Mouse (Mus musculus) stomach, embryonic 16.5 days (tissue): ENCODE measurements around the gene Specc1l. TPM values are rescaled to one million over a fixed set of nuclear protein-coding genes. Genes with fewer than 3 reads are reported as not detected.

Experiments
- ATAC-seq: fragments of 200-750 bp; cut with Nextera tagmentation; 2 replicates; pipeline ENCODE4 v1.8.0; 2017; ENCODE audit warnings: moderate number of reproducible peaks, moderate TSS enrichment; ENCODE audit not compliant: insufficient read depth, low FRiP score
- H3K27ac ChIP-seq: fragments of 300-500 bp; sonication (generic); 2 replicates; pipeline ENCODE4 v1.5.1; 2014; ENCODE audit warnings: low read length
- H3K27me3 ChIP-seq: fragments of 300-500 bp; sonication (generic); 2 replicates; pipeline ENCODE4 v1.6.1; 2014; ENCODE audit warnings: low read length, control low read depth, mixed read lengths; ENCODE audit not compliant: control insufficient read depth, insufficient read depth
- H3K36me3 ChIP-seq: fragments of 300-500 bp; sonication (generic); 2 replicates; pipeline ENCODE4 v1.6.1; 2014; ENCODE audit warnings: low read length; ENCODE audit not compliant: control insufficient read depth, insufficient read depth
- H3K4me1 ChIP-seq: fragments of 300-500 bp; sonication (generic); 2 replicates; pipeline ENCODE4 v1.6.1; 2014; ENCODE audit warnings: low read length, control low read depth, mixed read lengths; ENCODE audit not compliant: control insufficient read depth, insufficient read depth
- H3K4me2 ChIP-seq: fragments of 300-500 bp; sonication (generic); 2 replicates; pipeline ENCODE4 v1.6.1; 2014; ENCODE audit warnings: low read depth, low read length, mixed read lengths
- H3K4me3 ChIP-seq: fragments of 300-500 bp; sonication (generic); replicated peaks from 2 replicates; pipeline ENCODE4 v1.5.1; 2014; ENCODE audit warnings: mild to moderate bottlenecking, low read length
- H3K9ac ChIP-seq: fragments of 300-500 bp; sonication (generic); 2 replicates; pipeline ENCODE4 v1.6.1; 2014; ENCODE audit warnings: low read length
- H3K9me3 ChIP-seq: fragments of 300-500 bp; sonication (generic); replicated peaks from 2 replicates; pipeline ENCODE4 v1.6.1; 2016; ENCODE audit warnings: low read length, control low read depth; ENCODE audit not compliant: control insufficient read depth
- WGBS: fragments of 180-500 bp; shearing (Covaris S2); extraction: QIAGEN DNeasy Blood & Tissue Kit; methylation state at CpG from one replicate; pipeline ENCODE4 v1.1.7; 2014; 5-methylcytosine and 5-hydroxymethylcytosine counted together
- polyA plus RNA-seq: library from polyadenylated mRNA; unstranded; fragments of >200 nt; fragmentation: Nextera tagmentation; extraction: Ambion mirVana; gene quantifications from 2 replicates; pipeline ENCODE4 v1.2.1, GENCODE M21; 2015

Specc1l gene
- polyA plus RNA-seq, 1 experiment from 2014 or later = 29.5 TPM

DNA sequence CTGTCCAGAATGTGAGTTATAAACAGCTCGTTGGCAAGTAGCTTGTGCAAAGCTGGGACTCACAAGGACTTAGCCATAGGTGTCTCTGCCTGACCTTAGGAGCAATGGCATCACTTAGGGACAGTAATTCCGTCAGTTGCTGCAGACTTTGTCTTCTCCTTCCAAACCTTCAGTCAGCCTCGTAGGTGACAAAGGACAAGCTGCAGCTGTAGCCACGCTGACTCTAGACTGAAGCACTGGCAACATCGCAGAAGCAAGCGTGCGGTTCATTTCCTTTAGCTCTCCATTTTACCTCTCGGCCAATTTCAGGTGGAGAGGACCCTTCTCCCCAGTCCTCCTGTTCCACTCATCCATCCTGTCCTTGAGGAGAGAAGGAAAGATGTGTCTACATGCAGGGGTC is 112.1 kb downstream of the Specc1l start:
- WGBS = 82% methylated on average over 8 of the region's 8 CpGs
- no peak overlapping the region for H3K27ac ChIP-seq
- H3K4me2 ChIP-seq = no peak overlapping the region
- no peak for ATAC-seq
- H3K9ac ChIP-seq = no peak overlapping the region
- peaks cover 3% of the 10 kb centered on the region; the same call in 1 of the 2 replicates for H3K27me3 ChIP-seq
- H3K36me3 ChIP-seq = no peaks in the 10 kb centered on the region
- no peaks in the 10 kb centered on the region for H3K9me3 ChIP-seq
- H3K4me1 ChIP-seq = no peaks in the 10 kb centered on the region
- no peak overlapping the region for H3K4me3 ChIP-seq

DNA sequence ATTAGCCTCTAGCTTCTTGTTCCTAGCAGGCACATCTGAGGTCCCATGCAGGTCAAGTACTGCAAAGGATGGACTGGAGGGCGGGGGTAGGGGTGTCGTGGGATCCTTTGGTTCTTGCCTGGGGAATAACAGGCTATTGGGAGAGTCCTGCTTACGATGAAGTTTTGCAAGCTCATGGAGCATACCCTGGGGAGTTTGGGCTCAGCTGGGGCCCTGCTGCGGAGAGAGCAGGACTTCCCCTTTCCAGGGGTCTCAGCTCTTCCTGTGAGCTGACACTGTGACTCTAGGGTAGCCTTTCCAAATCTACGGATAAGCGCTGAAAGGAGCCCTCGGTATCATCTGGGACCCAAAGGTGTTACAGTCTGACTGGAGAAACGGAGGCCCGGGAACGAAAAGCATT is 112.5 kb downstream of the Specc1l start:
- Histone ChIP-seq H3K9ac (no peak overlapping the region), H3K4me2 (no peak overlapping the region), H3K9me3 (no peaks in the 10 kb centered on the region), H3K4me1 (no peaks in the 10 kb centered on the region), H3K4me3 (no peak overlapping the region), H3K36me3 (no peaks in the 10 kb centered on the region), H3K27me3 (0 out of 2 replicates have a peak, but pooled peaks cover under 1% of the 10 kb centered on the region), H3K27ac (no peak overlapping the region)
- ATAC-seq = no peak
- WGBS = 71% methylated on average over 10 of the region's 10 CpGs

DNA sequence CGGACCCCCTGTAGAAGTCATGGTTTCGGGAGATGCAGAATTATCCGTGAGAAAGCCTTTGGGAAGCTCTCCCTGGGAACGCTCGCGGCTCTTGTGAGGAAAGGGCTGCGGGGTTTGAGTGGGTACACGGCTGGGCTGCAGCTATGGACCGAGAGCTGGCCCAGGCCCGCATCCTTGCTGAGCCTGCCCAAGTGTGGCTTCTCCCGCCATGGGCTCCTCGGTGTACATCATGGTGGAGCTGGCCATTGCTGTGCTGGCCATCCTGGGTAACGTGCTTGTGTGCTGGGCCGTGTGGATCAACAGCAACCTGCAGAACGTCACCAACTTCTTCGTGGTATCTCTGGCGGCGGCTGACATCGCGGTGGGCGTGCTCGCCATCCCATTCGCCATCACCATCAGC is 113.9 kb downstream of the Specc1l start:
- ATAC-seq = no peak
- no peaks in the 10 kb centered on the region for H3K36me3 ChIP-seq
- no peaks in the 10 kb centered on the region for H3K9me3 ChIP-seq
- no peak overlapping the region for H3K4me2 ChIP-seq
- 95% methylated on average over 23 of the region's 23 CpGs for WGBS
- H3K9ac ChIP-seq = no peak overlapping the region
- no peak overlapping the region for H3K4me3 ChIP-seq
- H3K27ac ChIP-seq = no peak overlapping the region
- H3K27me3 ChIP-seq = no peaks in the 10 kb centered on the region
- no peaks in the 10 kb centered on the region for H3K4me1 ChIP-seq

DNA sequence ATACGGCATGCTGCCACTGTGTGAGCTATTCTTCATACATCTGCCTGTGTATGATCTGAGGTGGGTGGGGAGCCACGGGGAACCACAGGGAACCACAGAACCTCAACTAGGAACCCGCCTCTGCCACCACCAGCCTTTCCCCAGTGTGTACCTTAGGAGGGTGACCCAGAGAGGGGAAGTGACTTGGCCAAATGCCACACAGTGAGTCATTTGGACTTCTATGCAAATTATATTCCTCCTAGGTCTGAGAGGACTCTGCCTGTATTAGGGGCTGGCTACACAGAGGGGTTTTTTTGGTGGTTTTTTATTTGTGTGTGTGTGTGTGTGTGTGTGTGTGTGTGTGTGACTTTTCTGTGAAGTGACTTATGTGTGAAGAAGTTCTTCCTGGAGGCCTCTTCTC is 114.7 kb downstream of the Specc1l start:
- H3K36me3 ChIP-seq = no peaks in the 10 kb centered on the region
- ATAC-seq = peak; percentile 52; the same call in 1 of the 2 replicates
- no peak overlapping the region for H3K4me2 ChIP-seq
- H3K9me3 ChIP-seq = no peaks in the 10 kb centered on the region
- no peak overlapping the region for H3K9ac ChIP-seq
- no peaks in the 10 kb centered on the region for H3K4me1 ChIP-seq
- H3K27ac ChIP-seq = no peak overlapping the region
- H3K4me3 ChIP-seq = no peak overlapping the region
- no peaks in the 10 kb centered on the region for H3K27me3 ChIP-seq
- WGBS = 69% methylated on average over 3 of the region's 3 CpGs

DNA sequence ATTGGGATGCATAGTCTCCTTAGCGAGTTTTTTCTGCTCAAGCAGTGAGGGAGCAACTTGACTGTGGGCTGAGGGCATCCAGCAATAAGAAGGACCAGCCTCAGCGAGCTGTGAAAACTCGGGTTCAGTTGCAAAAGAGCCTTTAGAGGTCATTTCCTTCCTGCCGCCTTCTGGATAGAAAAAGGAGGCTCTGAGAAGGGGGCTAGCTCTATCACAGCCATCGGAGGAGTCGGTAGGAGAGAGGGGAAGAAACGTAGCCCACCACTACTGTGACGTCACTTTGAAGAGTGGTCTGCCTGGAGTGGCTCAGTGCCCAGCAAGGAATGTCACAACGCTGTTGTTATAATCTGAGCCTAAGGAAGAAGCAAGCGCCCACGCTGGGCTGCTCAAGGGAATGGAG is 115.2 kb downstream of the Specc1l start:
- no peak overlapping the region for H3K4me3 ChIP-seq
- H3K27me3 ChIP-seq = no peaks in the 10 kb centered on the region
- H3K27ac ChIP-seq = no peak overlapping the region
- no peaks in the 10 kb centered on the region for H3K9me3 ChIP-seq
- H3K9ac ChIP-seq = no peak overlapping the region
- H3K4me1 ChIP-seq = no peaks in the 10 kb centered on the region
- 61% methylated on average over 11 of the region's 11 CpGs for WGBS
- H3K4me2 ChIP-seq = no peak overlapping the region
- no peaks in the 10 kb centered on the region for H3K36me3 ChIP-seq
- ATAC-seq = no peak

DNA sequence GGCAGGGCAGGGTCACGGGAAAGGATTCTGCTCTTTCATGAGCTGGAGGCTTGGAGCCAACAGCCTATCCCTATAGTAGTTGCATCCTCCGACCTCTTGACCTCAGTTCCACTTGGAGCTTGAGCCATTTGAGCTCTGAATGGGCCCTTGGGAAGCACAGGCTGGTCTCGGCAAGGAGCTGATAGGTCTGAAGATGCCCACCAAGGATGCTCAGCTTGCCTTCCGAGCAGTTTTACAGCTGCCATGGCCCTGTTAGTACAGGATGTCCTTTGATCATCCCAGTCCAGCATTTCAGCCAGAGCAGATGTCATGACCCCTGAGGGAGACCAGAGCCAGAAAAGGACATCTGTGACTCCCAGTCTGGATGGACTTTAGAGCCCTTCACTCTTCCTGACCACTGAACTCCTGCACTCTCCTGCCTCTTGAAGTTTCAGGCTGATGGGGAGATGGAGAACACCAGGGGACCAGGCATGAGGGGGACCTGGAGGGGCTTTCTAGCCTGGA is 116.4 kb downstream of the Specc1l start:
- no peak overlapping the region for H3K4me3 ChIP-seq
- WGBS = 53% methylated on average over 4 of the region's 4 CpGs
- no peaks in the 10 kb centered on the region for H3K4me1 ChIP-seq
- no peaks in the 10 kb centered on the region for H3K36me3 ChIP-seq
- no peak for ATAC-seq
- H3K27ac ChIP-seq = no peak overlapping the region
- H3K9me3 ChIP-seq = no peaks in the 10 kb centered on the region
- no peak overlapping the region for H3K9ac ChIP-seq
- no peak overlapping the region for H3K4me2 ChIP-seq
- no peaks in the 10 kb centered on the region for H3K27me3 ChIP-seq

DNA sequence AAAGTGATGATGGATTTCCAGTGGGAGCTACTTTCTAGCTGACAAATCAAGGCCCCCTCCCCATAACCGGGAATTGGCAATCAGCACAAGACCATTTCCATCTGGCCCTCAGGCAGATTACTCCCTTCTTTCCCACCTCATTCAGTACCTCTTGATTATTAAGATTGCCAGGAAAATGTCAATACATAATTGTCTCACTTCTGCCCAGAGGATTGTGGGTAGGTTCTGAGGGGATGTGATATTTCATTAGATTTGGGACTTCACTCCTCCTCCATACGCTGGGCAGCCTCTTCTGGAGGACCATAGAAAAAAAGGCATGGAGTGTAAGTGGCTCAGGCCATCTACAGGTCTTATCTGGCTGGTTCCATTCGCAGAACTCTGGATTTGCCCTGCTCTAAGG is 120.4 kb downstream of the Specc1l start:
- no peak overlapping the region for H3K4me2 ChIP-seq
- H3K36me3 ChIP-seq = no peaks in the 10 kb centered on the region
- ATAC-seq = no peak
- no peak overlapping the region for H3K27ac ChIP-seq
- H3K4me1 ChIP-seq = no peaks in the 10 kb centered on the region
- no peak overlapping the region for H3K4me3 ChIP-seq
- no peaks in the 10 kb centered on the region for H3K9me3 ChIP-seq
- H3K27me3 ChIP-seq = no peaks in the 10 kb centered on the region
- H3K9ac ChIP-seq = no peak overlapping the region
- 68% methylated on average over 3 of the region's 3 CpGs for WGBS

DNA sequence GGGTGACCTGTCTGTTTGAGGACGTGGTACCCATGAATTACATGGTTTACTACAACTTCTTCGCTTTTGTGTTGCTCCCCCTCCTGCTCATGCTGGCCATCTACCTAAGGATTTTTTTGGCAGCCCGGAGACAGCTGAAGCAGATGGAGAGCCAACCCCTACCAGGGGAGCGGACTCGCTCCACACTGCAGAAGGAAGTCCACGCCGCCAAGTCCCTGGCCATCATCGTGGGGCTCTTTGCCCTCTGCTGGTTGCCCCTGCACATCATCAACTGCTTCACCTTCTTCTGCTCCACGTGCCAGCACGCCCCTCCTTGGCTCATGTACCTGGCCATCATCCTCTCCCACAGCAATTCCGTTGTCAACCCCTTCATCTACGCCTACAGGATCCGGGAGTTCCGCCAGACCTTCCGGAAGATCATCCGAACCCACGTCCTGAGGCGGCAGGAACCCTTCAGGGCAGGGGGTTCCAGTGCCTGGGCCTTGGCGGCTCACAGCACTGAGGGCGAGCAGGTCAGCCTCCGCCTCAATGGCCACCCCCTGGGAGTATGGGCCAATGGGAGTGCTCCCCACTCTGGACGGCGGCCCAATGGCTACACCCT is 121.4 kb downstream of the Specc1l start:
- no peaks in the 10 kb centered on the region for H3K27me3 ChIP-seq
- 88% methylated on average over 23 of the region's 23 CpGs for WGBS
- no peak overlapping the region for H3K27ac ChIP-seq
- no peak overlapping the region for H3K4me3 ChIP-seq
- H3K9me3 ChIP-seq = no peaks in the 10 kb centered on the region
- H3K9ac ChIP-seq = no peak overlapping the region
- H3K4me2 ChIP-seq = no peak overlapping the region
- H3K36me3 ChIP-seq = no peaks in the 10 kb centered on the region
- ATAC-seq = no peak
- no peaks in the 10 kb centered on the region for H3K4me1 ChIP-seq

DNA sequence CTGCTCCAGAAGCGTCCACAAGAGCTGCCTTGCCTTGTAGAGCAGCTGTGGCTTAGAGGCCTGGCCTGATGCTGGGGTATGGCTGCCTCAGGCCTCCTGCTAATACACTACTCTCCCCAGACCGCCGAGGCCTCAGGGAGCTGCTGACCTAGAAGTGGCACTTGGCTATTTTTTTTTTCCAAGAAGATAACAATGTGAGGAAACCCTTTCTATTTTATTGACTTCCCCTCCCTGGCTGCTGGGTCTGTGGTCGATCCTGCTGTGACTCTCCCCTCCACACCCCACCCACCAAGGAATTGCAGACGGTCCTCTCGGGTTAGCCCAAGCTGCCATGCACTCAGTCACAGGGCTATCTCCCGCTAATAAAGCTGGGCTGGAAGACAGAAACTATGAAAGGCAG is 122.3 kb downstream of the Specc1l start:
- no peak overlapping the region for H3K27ac ChIP-seq
- H3K4me2 ChIP-seq = no peak overlapping the region
- no peaks in the 10 kb centered on the region for H3K27me3 ChIP-seq
- H3K4me3 ChIP-seq = no peak overlapping the region
- no peak overlapping the region for H3K9ac ChIP-seq
- ATAC-seq = no peak
- H3K9me3 ChIP-seq = no peaks in the 10 kb centered on the region
- WGBS = 60% methylated on average over 7 of the region's 7 CpGs
- no peaks in the 10 kb centered on the region for H3K36me3 ChIP-seq
- no peaks in the 10 kb centered on the region for H3K4me1 ChIP-seq
